Mouse (Mus musculus) CH12F3 (cell line): ENCODE results near the gene Cstf3.
"Not testable (repeated sequence)": the region's sequence is repeated elsewhere in the genome, so short reads cannot be mapped to it uniquely, and the experiment has no call there.

Source experiments
- in situ Hi-C: fragments of 300-500 bp; cut with MboI; formaldehyde crosslinking; loops from 2 replicates; pipeline ENCODE4 v1.14.3; 2020; ENCODE audit warnings: low sequenced_read_pairs

Cstf3 gene

DNA sequence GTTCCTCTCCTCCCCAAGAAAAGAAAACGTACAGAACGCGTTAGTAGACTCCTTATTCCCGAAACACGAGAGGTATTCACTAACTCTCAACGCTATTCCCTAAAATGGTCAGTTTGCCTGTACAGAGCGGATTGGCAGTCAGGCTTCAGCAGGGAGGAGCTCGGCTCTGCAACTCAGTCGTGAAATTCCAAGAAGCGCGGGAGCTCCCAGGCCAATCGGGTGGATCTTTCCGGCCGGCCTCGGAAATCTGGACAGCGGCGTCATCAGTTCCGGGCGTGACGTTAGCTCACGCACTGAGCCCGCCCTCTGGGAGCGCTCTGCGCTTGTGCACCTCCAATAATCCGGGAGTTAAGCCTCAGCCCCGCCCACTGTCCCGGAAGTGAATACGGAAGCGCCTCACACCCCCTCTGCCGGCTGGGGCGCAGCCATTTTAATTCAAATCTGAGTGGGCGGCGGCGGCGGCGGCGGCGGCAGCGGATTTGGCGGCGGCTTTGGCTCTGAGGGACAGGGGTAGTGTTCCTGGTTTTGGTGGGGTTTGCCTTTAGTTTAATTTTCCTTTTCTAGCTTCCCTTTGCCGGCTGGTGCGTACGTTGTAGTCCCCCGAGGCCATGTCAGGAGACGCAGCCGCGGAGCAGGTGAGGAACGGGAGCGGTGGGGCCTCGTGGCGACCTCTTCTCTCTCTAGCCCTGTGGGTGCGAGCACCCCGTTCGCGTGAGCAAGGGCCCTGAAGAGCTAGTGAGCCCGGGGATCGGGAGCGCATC, at the start of gene Cstf3:
Gene Cstf3 (plus strand): TSS at position 456 of the 761 bp plus-strand sequence.
- in situ Hi-C loops, result no loop called here

DNA sequence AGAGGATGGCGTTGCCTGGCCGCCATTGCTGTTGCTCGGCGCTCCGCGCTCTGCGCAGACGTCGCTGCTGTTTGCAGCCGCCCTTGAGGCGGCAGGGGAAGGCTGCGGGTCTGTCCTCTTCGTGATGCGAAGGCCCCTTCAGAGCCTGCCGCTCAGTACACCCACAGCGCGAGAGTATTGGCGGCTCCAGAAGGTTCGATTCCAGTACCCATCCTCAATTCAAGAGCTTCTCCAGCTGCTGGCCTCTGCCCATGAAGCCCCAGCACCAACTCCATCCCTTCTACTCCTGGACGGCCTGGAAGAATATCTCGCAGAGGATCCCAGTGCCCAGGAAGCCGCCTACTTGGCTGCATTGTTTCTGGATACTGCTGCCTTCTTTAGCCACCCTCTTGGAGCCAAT, 33.6 kb upstream of the Cstf3 start:
- in situ Hi-C loops, result not testable (repeated sequence)

DNA sequence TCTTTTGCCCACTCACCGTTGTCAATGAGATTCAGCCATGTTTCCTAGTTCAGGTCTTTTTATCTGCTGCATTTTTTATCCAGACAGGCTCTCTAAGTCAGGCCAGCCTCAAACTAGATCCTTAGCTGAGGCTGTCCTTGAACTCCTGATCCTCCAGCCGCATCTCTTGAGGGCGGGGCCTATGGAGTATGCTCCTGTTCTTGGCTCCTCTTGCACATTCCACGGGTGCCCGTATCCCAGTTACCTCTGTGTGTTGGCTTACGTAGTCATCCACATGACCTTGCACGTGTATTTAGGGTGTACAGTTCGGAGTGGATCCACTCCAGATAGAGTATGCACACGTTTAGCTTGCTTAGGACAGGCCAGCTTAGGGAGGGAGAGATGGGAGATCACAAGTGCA, 32.6 kb upstream of the Cstf3 start:
- in situ Hi-C loops, result no loop called here

DNA sequence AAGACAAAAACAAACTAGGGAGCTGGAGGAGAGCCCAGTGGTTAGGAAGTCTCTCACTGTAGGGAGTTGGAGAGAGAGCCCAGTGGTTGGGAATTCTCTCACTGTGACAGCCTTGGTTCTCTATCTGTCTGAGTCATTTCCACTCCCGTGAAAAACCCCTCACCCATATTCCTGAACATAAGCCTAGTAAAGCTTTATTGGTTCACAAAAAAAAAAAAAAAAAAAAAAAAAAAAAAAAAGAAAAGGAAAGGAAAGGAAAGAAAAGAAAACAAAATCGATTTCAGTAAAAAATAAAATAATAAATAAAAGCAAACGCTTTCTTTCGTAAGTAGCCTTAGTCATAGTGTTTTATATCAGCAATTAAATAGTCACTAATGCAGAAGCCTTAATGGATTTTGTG, 32.0 kb upstream of the Cstf3 start:
- in situ Hi-C loops, result no loop called here

DNA sequence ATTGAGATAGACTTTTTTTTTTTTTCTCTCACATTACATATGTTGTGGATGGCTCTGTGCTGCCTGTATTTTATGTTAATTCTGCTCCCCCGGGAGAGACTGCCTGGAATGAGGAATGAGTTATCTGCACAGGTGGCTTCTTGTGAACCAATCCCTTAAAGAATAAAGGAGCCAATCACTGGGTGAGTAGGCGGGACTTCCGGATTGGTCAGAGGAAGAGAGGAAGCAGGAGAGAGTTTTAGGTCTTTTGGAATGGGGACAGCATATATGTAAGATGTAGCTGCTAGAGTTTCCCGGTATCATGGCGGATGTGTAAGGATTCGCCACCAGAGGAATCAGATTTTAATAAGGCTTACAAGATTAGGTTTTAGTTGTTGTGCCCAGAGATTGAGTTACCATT, 31.4 kb upstream of the Cstf3 start:
- in situ Hi-C loops, result no loop called here

DNA sequence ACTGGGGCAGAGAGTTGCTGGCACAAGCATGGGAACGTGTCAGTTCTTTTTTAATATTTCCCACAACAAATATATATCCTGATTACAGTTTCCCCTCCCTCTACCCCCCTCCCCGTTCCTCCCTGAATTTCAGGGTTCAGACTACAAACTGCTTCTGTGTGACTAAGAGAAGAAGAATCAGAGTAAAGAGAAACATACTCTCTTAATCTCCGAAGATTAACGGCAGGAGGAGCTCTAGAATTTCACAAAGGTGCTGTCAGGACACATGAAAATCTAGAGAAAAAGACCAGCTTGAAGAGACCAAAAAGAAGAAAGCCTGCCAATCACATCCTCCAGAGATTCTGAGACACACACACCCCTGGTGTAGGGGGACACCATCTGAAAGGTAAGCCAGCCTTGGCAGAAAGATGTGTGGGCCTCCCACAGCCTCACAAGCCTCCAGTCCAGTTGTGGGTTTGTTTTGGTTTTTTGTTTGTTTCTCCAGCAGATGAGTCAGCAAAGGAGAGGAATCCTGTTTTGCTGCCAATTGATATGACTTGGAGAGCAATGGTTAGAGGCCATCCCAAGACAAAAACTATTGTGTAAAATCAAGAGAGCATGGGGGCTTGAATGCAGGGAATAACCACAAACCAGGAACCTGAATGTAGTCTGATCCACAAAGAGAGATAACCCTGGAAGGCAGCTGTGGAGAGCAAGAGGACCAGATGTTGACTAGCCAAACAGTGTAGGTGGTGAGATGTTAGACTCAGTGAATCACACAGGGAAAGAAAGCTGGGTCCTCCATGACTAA, 30.5 kb upstream of the Cstf3 start:
- in situ Hi-C loops, result no loop called here

DNA sequence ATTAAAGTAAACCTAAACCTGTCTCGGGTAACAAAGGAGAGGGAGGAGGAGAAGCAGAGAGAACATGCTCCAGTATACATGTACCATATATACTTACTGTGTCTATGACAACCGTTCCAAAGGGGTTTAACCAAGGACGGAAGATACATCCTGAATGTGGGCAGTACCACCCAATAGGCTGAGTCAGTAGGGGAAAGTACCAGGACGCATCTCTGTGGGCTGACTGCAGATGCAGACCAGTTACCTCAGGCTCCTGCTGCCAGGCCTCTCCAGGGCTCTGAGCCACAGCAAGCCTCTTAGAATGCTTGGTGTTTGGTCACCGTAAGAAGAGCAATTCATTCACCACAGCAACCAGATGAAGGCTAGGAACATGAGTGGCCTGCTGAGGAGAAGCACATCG, 28.9 kb upstream of the Cstf3 start:
- in situ Hi-C loops, result no loop called here

DNA sequence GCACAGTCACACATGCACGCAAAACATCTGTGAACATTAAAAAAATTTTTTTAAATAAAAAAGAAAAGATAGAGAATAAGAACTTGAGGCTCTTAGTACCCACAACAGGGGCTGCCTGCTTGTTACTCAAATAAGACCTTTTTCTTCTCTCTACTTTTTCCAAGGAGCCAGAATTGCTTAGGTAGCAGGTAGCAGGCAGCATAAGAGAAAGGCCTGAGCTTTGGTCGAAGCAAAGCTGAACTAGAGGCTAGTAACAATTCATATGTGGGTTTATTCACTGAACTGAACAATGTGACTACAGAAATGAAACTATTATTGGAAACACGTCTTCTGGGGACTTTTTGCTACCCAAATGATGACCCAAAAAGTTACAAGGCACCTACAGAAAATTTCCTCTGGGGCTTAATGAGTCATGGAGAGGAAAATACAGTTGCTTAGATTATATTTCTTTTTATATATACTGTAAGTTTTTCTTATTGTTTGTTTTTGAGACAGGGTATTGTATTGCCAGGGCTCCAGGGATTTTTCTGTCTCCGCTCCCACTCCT, 28.3 kb upstream of the Cstf3 start:
- in situ Hi-C loops, result no loop called here

DNA sequence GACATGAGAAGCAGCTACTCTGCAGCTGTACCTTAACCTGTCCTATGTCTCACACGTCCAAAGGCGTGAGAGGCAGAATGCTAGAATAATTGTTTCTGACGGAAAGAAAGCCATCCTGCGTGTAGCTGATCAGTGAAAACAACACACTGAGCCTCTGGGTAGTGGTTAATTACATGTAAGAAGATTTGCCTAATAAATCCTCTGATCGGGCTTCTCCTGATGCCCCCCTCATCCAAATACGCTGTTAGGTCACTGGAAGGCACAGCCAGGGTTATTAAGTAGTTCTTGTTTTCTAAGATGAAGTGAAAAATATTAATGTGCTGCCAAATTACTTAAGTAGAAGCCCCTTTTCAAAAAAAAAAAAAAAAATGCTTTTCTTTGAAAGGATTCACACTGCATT, 18.3 kb upstream of the Cstf3 start:
- in situ Hi-C loops, result no loop called here

DNA sequence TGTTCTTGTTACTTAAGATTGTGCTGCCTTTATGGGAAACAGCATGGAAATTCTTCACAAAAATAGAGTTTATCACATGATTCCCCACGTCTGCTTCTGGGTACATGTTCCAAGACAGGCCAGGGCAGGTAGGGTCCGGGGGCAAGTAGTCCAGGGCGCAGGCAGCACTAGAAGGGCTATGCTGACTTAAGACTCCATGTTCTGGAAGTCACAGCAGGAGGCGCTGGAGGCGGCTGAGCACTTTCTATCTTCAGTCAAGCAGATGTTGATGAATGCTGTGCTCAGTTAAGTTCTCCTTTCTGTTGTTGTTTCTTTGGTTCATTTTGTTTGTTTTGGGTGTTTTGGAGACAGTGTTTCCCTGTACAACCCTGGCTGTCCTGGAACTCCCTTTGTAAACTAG, 14.1 kb upstream of the Cstf3 start:
- in situ Hi-C loops, result no loop called here

DNA sequence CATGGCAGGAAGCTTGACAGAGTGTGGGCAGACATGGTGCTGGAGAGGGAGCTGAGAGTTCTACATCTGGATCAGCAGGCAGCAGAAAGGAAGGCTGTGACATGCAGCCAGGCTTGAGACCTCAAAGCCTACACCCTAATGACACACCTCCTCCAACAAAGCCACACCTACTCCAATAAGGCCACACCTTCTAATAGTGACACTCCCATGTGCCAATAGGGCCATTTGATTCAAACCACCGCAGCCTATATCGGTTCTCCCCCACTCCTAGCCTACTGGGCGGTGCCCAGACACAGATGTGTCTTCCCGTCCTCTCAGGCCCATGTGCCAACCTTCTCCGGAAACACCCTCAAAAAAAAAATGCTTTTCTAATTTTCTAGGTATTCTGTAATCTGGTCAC, 12.3 kb upstream of the Cstf3 start:
- in situ Hi-C loops, result no loop called here

DNA sequence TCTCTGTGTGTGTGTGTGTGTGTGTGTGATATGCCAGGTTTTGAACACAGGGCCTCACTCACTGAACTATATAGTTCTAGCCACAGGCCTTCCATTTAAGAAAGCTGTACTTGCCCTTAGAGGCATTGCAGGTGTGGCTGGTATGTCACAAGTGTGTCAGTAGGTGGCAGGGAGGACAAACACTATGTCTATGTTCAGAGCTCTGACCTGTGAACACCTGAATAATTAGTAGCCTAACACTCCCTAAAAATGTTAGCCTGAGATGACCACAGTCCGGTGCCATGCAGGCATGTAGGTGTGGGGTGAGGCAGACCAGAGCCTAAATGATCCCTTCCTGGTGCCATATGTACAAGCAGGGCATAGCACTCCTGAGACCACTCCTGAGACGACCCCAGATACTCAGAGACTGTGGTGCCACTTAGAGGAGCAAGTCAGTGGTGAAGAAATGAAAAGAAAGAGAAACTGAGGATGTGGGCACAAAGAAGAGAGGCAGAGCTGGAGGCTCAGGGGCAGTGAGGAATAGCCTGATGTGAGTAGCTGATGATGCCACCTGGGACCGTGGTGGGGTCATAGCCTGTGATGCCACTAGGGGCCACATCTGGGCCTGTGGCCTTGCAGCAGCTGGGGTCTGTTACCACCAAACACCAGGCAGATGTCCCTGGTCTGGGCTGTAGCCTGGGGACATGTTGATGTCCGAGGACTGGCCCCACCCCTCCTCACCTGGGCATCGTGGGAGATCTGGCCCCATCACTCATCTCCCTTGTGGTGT, 11.3 kb upstream of the Cstf3 start:
- in situ Hi-C loops, result no loop called here

DNA sequence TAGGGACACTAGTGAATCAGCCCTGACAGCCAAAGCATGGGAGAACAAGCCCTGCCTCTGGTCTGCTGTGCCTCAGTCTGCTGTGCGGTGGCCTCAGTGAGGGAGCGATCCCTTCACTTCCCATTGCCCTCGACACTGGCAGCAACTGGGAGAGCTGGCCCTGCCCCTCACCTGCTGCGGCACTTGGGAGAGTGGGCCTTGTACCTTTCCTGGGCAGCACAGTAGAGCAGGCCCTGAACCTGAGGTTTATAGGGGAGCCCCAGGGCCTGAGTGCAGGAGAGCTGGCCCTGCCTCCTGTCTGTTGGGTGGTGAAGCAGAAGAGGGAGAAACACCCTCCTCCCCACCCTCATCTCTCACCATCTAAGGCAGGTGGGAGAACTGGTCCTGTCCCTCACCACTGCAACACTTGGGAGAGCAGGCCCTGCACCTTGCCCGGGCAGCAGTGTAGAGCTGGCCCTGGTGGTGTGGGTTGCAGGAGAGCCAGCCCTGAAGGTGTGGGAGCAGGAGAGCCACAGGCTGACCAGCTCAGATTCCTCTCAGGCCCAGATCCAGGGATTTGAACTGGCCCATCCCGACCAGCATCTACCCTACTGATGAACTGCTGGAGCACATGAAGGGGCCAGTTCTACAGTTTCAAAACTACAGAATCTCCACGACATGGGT, 10.4 kb upstream of the Cstf3 start:
- in situ Hi-C loops, result loop anchor here (10.0 kb wide), 1 partner anchor 445 kb away; no protein-coding TSS in a partner anchor

DNA sequence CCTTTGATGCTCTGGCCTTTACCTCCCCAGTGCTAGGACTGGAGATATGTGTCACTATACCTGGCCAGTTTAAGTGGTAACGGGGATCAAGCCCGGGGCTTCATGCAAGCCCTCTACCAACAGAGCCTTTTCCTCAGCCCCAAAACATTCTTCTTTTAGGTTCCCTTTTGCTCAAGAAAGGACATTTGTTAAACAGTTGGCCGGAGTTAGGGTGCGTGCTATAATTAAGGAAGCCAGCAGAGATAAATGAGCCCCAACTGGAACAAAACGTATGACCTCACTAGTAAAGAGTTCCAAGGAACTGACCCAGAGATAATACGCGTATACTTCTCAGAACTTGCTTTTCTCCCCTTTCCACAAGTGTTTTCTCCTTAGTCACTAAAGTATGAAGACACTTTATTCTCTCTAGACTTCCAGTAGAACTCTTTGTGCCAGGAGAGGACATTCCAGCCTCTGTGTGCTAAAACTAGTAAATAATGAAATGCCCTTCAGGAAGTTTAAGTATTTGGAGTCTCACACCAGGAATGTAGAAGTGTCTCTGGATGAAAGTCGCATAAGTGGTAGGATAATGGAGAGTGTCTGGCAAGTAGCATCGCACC, 8.9 kb upstream of the Cstf3 start:
- in situ Hi-C loops, result loop anchor here (10.0 kb wide), 1 partner anchor 447 kb away; no protein-coding TSS in a partner anchor

DNA sequence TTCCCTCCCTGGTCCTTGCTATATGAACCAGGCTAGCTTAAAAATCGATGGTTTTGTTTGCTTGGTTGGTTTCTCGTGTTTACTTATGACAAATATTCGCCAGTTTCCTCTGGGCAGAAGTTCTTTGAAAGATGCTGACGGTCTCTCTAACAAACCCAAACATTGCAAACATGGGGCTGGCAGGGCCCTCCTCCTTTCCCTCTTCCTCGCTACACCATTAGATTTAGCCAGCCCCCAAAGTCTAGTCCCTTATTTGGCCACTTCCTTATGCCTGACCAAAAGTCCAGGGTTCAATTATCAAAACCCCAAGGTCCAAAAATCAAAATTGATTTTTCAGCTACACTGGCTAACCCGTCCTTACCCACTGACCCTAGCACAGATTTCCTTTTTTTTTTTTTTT, 7.3 kb upstream of the Cstf3 start:
- in situ Hi-C loops, result loop anchor here (10.0 kb wide), 1 partner anchor 448 kb away; no protein-coding TSS in a partner anchor

DNA sequence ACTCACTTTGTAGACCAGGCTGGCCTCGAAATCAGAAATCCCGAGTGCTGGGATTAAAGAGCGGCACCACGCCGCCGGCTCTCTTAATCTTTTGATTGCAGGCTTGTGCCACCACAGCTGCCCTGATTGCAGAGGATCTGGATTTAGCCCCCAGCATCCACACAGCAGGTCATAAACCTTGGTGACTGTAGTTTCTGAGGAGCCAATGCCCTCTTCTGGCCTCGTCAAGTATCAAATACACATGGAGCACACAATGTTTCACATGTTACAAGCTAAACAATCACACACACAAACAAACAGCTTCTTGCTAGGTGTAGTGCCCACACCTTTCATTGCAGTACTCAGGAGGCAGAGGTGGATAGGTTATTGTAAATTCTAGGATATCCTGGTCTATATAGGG, 6.1 kb upstream of the Cstf3 start:
- in situ Hi-C loops, result loop anchor here (10.0 kb wide), 1 partner anchor 449 kb away; no protein-coding TSS in a partner anchor

DNA sequence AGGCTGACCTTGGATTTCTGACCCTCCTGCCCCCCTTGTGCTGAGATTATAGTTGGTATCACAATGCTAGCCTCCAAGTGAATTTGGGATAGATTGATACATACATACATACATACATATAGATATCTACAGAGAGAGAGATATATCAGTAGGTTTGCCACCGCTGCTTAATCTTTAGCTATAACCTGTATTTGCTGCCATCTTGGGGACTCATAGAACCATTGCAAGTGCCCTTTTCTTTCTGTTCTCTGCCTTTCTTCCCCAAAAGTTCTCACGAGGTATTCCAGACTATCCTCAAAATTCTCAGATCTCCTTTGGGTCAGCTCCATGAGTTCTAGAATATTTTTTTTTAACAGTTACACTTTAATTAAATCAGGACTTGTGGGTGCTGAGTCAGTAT, 4.7 kb upstream of the Cstf3 start:
- in situ Hi-C loops, result loop anchor here (5.0 to 10.0 kb wide), 2 partner anchors 143 to 451 kb away; no protein-coding TSS in a partner anchor

DNA sequence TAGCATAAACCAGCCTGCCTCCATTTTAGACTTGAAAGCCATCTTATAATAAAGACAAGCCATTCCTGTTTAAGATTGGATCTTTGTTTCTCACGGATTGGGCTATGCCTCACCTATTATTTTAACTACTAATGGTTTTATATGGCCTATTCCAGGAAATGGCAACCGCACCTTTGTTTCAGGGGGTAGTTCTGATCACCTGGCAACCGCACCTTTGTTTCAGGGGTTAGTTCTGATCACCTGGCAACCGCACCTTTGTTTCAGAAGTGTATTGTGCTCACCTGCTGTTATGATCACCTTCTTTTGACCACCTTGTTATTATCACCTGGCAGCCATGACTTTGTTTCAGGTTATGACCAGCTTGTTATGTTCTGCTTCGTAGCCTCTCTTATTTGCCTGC, 1.8 kb upstream of the Cstf3 start:
- in situ Hi-C loops, result loop anchor here (5.0 to 10.0 kb wide), 2 partner anchors 146 to 454 kb away; no protein-coding TSS in a partner anchor

DNA sequence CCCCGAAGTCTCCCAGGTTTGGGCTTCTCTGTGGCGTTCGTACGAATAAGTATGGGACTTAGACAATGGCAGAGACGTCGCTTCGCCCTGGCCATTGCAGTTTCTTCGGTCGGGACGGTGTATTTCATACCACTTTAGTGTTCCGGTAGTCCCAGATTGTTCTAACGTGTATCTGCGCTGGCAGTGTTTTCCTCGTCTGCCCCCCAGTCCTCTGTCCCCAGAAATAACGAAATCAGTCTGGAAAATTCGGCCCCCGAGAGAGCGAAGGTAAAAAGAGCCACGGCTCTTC, 450 bp downstream of the Cstf3 start:
- in situ Hi-C loops, result no loop called here

DNA sequence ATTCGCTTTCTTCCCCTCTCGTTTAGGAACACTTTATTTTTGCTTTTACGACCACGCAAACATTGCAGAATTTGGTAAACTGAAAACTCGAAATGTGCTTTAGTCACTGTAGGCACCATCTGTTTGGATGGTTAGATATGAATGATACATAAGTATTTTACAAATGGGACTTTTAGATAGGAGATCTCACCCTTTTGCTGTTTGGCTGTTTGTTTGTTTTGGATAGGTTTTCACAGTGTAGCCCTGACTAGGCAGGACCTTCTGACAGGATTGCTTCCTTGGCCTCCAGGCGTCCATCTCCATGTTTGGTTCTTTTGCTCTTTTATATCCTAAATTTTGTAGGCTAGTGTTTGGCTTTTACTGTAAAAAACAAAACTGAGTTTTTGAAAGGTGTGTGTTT, 818 bp downstream of the Cstf3 start:
- in situ Hi-C loops, result no loop called here
